Mouse (Mus musculus) bone marrow, adult 2 months (tissue): ENCODE data around the gene Tcf12.

ENCODE experiments used
- CTCF ChIP-seq: fragments of 200-500 bp; IDR thresholded peaks from 2 replicates; pipeline ENCODE4 v1.5.1; 2011; ENCODE audit warnings: low read length, control low read depth; ENCODE audit not compliant: control insufficient read depth, insufficient read depth
- POLR2A ChIP-seq: fragments of 200-500 bp; IDR thresholded peaks from 2 replicates; pipeline ENCODE4 v1.6.1; 2011; ENCODE audit warnings: low read depth, mild to moderate bottlenecking, control low read depth, low read length, borderline replicate concordance; ENCODE audit not compliant: control insufficient read depth

DNA sequence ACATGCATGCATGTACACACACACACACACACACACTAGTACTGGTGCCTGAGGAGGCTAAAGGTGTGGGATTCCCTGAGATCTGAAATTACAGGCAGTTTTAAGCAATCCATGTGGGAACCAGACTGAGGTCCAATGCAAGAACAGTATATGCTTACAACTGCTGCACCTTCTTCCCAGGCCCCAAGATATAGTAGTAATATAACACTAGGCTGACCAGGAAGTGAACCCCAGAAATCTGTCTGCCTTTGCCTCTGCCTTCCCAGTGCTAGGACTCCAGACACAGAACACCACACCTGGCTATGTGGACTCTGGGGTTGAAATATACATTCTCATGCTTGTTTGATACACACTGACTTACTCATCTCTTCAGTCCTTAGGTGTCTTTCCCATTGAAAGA, 6.8 kb upstream of the Tcf12 start:
- no peak for TF ChIP-seq POLR2A
- TF ChIP-seq CTCF = no peak
